Mouse (Mus musculus) liver, postnatal 0 days (tissue): Measurements from ENCODE around the gene Cir1.

Source experiments
- CTCF ChIP-seq: sonication (generic); IDR thresholded peaks from 2 replicates; pipeline ENCODE4 v1.5.1; 2016; ENCODE audit warnings: antibody characterized with exemption, low read depth
- EP300 ChIP-seq: IDR thresholded peaks from 2 replicates; pipeline ENCODE4 v1.6.1; 2016; ENCODE audit warnings: antibody characterized with exemption, low read depth, mild to moderate bottlenecking

GRCm38 (mm10) chr2:73266623-73267022 lies 45.9 kb downstream of the Cir1 start:
- TF ChIP-seq CTCF: no peak
- no peak for TF ChIP-seq EP300
